Mouse (Mus musculus) hindbrain, postnatal 0 days (tissue): ENCODE measurements around the gene Zic1. TPM values are rescaled to one million over a fixed set of nuclear protein-coding genes. Genes with fewer than 3 reads are reported as not detected.

ENCODE experiments used
- ATAC-seq: fragments of 200-750 bp; cut with Nextera tagmentation; 2 replicates; pipeline ENCODE4 v1.8.0; 2017; ENCODE audit warnings: mild to moderate bottlenecking, moderate TSS enrichment, moderate library complexity
- DNase-seq: peaks from one replicate; pipeline ENCODE4 v3.0.0-alpha.2; 2015; ENCODE audit warnings: low spot score
- H3K27ac ChIP-seq: fragments of 300-500 bp; sonication (generic); 2 replicates; pipeline ENCODE4 v1.5.1; 2014; ENCODE audit warnings: mild to moderate bottlenecking
- H3K27me3 ChIP-seq: fragments of 300-500 bp; sonication (generic); 2 replicates; pipeline ENCODE4 v1.6.1; 2014; ENCODE audit warnings: low read length, mixed read lengths; ENCODE audit not compliant: insufficient read depth
- H3K36me3 ChIP-seq: fragments of 300-500 bp; sonication (generic); 2 replicates; pipeline ENCODE4 v1.6.1; 2014; ENCODE audit warnings: low read length, mixed read lengths; ENCODE audit not compliant: insufficient read depth
- H3K4me1 ChIP-seq: fragments of 300-500 bp; sonication (generic); 2 replicates; pipeline ENCODE4 v1.6.1; 2014; ENCODE audit warnings: antibody characterized with exemption, low read length, mixed read lengths; ENCODE audit not compliant: insufficient read depth
- H3K4me2 ChIP-seq: fragments of 300-500 bp; sonication (generic); 2 replicates; pipeline ENCODE4 v1.6.1; 2014; ENCODE audit warnings: low read depth, mild to moderate bottlenecking, low read length, moderate library complexity, mixed read lengths
- H3K4me3 ChIP-seq: fragments of 300-500 bp; sonication (generic); 2 replicates; pipeline ENCODE4 v1.5.1; 2014; ENCODE audit warnings: low read length
- H3K9ac ChIP-seq: fragments of 300-500 bp; sonication (generic); replicated peaks from 2 replicates; pipeline ENCODE4 v1.6.1; 2014; ENCODE audit warnings: mild to moderate bottlenecking, low read length, moderate library complexity, mixed read lengths
- H3K9me3 ChIP-seq: fragments of 300-500 bp; sonication (generic); 2 replicates; pipeline ENCODE4 v1.6.1; 2016; ENCODE audit warnings: low read length, mixed read lengths
- CTCF ChIP-seq: IDR thresholded peaks from 2 replicates; pipeline ENCODE4 v1.5.1; 2016; ENCODE audit warnings: antibody characterized with exemption, control low read depth, low read depth
- WGBS: fragments of 180-500 bp; shearing (Covaris S2); extraction: QIAGEN DNeasy Blood & Tissue Kit; methylation state at CpG from one replicate; pipeline ENCODE4 v1.1.7; 2014; 5-methylcytosine and 5-hydroxymethylcytosine counted together
- polyA plus RNA-seq: library from polyadenylated mRNA; unstranded; fragments of >200 nt; fragmentation: Nextera tagmentation; extraction: Ambion mirVana; gene quantifications from 2 replicates; pipeline ENCODE4 v1.2.1, GENCODE M21; 2015
- total RNA-seq: library from RNA; depleted of rRNA; stranded (reverse); fragments of >200 nt; gene quantifications from 2 replicates; pipeline ENCODE4 v1.2.3, GENCODE M21; 2014

The Zic1 gene
- total and polyA plus RNA-seq, 2 experiments from 2014 or later: 19.7 to 342 TPM

DNA sequence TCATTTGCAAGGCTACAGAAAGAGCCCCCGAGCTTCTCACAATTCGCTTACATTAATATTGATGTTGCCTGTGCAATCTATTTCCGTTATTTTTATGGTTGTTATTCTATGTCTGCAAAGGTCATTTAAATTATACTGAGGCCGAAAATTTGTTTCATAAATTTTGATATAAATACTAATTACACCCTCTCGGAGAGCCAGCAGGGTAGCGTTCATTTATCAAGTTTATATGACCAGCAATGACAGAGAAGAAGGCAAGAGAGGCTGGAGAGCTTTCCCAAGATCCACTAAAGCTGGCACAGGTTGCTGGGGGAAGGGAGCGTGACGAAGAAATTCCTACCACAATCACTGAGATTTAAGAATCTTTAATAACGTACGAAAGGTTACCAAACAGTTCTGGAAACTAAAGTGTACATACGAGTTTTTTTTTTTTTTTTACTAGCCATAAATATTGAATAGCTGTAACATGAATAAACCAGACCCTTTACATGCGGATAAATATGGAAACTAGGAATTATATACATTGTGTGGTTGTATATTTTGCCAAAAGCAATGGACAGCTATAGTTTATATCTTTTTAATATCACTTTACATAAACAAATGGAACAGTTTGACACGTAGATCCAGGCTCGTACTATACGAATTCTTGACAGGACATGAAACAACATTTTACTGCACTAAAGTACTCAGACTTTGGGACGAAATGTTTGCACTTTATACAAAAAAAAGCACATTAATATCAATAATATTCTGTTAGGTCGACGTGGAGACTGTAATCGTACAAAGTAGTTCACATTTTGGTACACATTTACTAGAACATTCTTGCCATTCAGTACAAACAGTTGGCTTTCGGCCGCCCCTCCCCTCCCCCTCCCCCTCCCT lies 5.2 kb downstream of the Zic1 start:
- H3K9me3 ChIP-seq: no peaks in the 10 kb centered on the region
- WGBS: 9% methylated on average over 21 of the region's 21 CpGs
- peak overlapping the region; percentile 78 for H3K4me3 ChIP-seq
- H3K4me1 ChIP-seq: no peaks in the 10 kb centered on the region
- TF ChIP-seq CTCF: no peak
- H3K9ac ChIP-seq: peak overlapping the region; percentile 97
- DNase-seq (peak; percentile 54), ATAC-seq (no peak)
- H3K27me3 ChIP-seq: no peaks in the 10 kb centered on the region; the same call in 1 of the 2 replicates
- peak overlapping the region; percentile 95 for H3K27ac ChIP-seq
- H3K4me2 ChIP-seq: peak overlapping the region; percentile 62
- no peaks in the 10 kb centered on the region for H3K36me3 ChIP-seq

GRCm38 (mm10) chr9:91358851-91359687 lies 6.5 kb downstream of the Zic1 start:
- Histone ChIP-seq H3K4me2 (peak overlapping the region; percentile 62), H3K36me3 (no peaks in the 10 kb centered on the region), H3K9ac (peak overlapping the region; percentile 66), H3K4me1 (no peaks in the 10 kb centered on the region), H3K27ac (peak overlapping the region; percentile 76), H3K9me3 (no peaks in the 10 kb centered on the region), H3K4me3 (peak overlapping the region; percentile 78), H3K27me3 (no peaks in the 10 kb centered on the region; the same call in 1 of the 2 replicates)
- 16% methylated on average over 10 of the region's 10 CpGs for WGBS
- DNase-seq: peak; percentile 54
- TF ChIP-seq CTCF: no peak
- ATAC-seq: no peak

DNA sequence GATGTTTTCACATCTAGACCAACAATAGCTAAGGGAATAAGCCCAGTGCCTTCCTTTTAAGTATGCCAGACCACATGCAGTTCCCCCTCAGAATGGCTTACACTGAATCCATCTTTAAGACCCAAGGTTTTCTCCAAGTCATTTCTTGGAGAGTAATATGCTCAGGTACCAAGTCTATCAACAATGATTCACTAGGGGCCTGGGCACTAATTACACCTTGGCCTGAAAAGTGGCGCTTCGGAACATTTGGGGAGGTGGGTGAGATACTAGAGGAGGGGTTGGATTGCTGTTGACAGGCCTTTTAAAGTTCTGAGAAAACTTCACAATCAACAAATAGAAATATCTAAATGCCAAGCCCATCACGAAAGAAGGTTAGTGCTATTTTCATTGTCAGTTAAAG lies 8.3 kb downstream of the Zic1 start:
- no peak for TF ChIP-seq CTCF
- peak overlapping the region; percentile 87 for H3K27ac ChIP-seq
- peak overlapping the region; percentile 21; the same call in 1 of the 2 replicates for H3K4me3 ChIP-seq
- WGBS: 29% methylated on average over 3 of the region's 3 CpGs
- no peaks in the 10 kb centered on the region for H3K36me3 ChIP-seq
- no peak for ATAC-seq
- H3K9me3 ChIP-seq: no peaks in the 10 kb centered on the region
- no peaks in the 10 kb centered on the region; the same call in 1 of the 2 replicates for H3K27me3 ChIP-seq
- H3K9ac ChIP-seq: no peak overlapping the region
- H3K4me1 ChIP-seq: no peaks in the 10 kb centered on the region
- no peak for DNase-seq
- peak overlapping the region; percentile 55 for H3K4me2 ChIP-seq

DNA sequence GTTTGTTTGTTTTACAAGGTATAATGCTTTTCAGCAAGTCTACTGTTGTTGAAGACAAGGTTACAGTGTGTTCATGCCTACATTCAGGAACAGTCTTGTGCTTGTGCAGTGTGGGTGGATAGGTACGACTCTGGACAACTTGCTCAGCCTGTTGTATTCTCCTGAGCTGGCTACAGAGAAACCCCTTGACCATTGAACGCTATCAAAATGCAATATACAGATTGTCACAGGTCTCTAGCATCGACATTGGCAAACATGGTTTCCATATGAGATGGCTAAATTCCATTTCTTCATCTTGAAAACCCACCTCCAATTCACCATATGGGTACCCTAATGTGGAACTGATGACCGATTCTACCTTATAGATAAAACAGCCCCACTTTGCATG lies 9.3 kb downstream of the Zic1 start:
- peak overlapping the region; percentile 87 for H3K27ac ChIP-seq
- no peak for TF ChIP-seq CTCF
- H3K4me3 ChIP-seq: no peak overlapping the region
- no peaks in the 10 kb centered on the region; the same call in 1 of the 2 replicates for H3K27me3 ChIP-seq
- WGBS: 10% methylated on average over 4 of the region's 4 CpGs
- no peak overlapping the region for H3K9ac ChIP-seq
- no peaks in the 10 kb centered on the region for H3K36me3 ChIP-seq
- H3K4me1 ChIP-seq: no peaks in the 10 kb centered on the region
- DNase-seq (no peak), ATAC-seq (no peak)
- H3K4me2 ChIP-seq: peak overlapping the region; percentile 55
- no peaks in the 10 kb centered on the region for H3K9me3 ChIP-seq

DNA sequence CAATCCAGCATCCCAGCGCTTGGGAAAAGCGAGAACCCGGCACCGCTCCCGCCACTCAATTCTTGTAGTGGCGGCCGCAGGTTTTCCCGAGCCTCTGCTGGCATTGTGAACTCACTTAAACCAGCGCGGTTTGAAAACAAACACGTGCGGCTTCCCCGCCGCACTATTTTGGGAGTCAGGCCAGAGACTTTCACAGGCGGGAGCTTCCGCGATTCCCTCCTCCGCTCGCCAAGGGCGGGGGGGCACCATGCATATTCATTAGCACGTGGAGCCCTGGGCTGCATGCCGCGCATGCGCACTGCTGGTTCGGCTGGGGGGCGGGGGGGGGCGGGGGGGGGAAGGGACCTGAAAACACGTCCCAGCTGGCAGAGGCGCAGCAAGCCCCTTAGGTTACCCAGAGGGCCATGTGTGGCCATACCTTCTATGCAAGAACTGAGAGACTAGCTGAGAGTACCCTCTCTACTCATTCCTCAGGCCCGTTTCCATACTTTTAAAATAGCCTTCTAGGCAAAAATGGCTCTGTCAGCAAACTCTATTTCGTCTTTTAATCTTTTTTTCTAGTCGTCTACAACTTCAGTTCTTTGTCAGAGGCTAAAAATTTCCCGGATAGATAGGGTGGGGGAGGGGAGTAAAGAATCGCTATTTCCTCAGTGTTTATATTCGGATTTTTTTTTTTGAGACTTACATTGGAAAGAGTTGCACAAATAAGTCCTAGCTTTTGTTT lies 9.8 kb downstream of the Zic1 start:
- H3K9me3 ChIP-seq: no peaks in the 10 kb centered on the region
- H3K4me1 ChIP-seq: no peaks in the 10 kb centered on the region
- H3K9ac ChIP-seq: peak overlapping the region; percentile 60
- peak overlapping the region; percentile 55 for H3K4me2 ChIP-seq
- no peaks in the 10 kb centered on the region; the same call in 1 of the 2 replicates for H3K27me3 ChIP-seq
- ATAC-seq (peak; percentile 82), DNase-seq (peak; percentile 96)
- no peak for TF ChIP-seq CTCF
- H3K4me3 ChIP-seq: peak overlapping the region; percentile 30
- under 1% methylated on average over 32 of the region's 35 CpGs for WGBS
- H3K27ac ChIP-seq: peak overlapping the region; percentile 87
- no peaks in the 10 kb centered on the region for H3K36me3 ChIP-seq

- Histone ChIP-seq H3K27me3 (no peaks in the 10 kb centered on the region; the same call in 1 of the 2 replicates), H3K27ac (peak overlapping the region; percentile 87), H3K4me3 (peak overlapping the region; percentile 30), H3K36me3 (no peaks in the 10 kb centered on the region), H3K9me3 (no peaks in the 10 kb centered on the region), H3K4me2 (peak overlapping the region; percentile 55), H3K9ac (peak overlapping the region; percentile 60), H3K4me1 (no peaks in the 10 kb centered on the region)
- ATAC-seq (no peak; the same call in none of the 2 replicates), DNase-seq (no peak)
- no peak for TF ChIP-seq CTCF
- WGBS: under 1% methylated on average over 7 of the region's 7 CpGs
Observed at GRCm38 (mm10) chr9:91355270-91355589, 10.4 kb downstream of the Zic1 start.
